ENCODE assay signal across 8 mouse cellular contexts in the genomic region with DNA sequence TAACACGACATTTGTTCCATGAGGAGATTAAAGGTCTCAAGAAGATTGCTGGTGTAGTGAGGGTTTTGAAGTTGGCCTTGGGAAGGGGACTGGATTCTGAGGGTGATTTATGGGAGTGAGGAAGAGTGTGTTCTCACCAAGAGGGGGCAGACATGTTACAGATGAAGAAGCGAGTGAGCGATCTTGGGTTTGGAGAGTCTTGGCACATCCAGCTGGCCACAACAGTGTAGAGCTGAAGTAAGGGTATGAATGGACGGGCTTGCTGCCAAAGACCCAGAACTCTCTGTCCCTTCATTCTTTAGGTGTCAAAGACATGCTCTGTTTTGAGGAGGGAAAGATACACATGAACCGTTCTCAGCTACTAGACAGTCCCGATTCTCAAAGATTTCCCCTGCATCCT. TPM values are rescaled to one million over a fixed set of nuclear protein-coding genes. Genes with fewer than 3 reads are reported as not detected.
DNase-seq lines count a peak whose midpoint lies in the region; ATAC-seq and TF ChIP-seq lines count a peak whose summit lies in the region.

No protein-coding gene starts in this region.

- intact Hi-C loops in left cerebral cortex, postnatal 10 days (cut with DNase I): loop anchor here (5.0 kb wide), 2 partner anchors 86 to 101 kb away; partner anchors contain the start of gene F3

- H3K9me3 ChIP-seq in embryonic facial prominence, embryonic 14.5 days (ENCODE audit: control insufficient read depth, low read length): 0 out of 2 replicates have a peak, but pooled peaks cover 2% of the 10 kb centered on the region
- H3K9me3 ChIP-seq in embryonic facial prominence, embryonic 10.5 days: no peaks in the 10 kb centered on the region
- H3K9me3 ChIP-seq in forebrain, postnatal 0 days (ENCODE audit: low read length): no peaks in the 10 kb centered on the region
- H3K9me3 ChIP-seq in neural tube, embryonic 15.5 days (replicated peaks): no peaks in the 10 kb centered on the region

- H3K27me3 ChIP-seq in embryonic facial prominence, embryonic 14.5 days (replicated peaks; ENCODE audit: control insufficient read depth, insufficient read depth, low read length): no peaks in the 10 kb centered on the region
- no peaks in the 10 kb centered on the region for H3K27me3 ChIP-seq in embryonic facial prominence, embryonic 10.5 days (replicated peaks; ENCODE audit: low read depth, poor library complexity, severe bottlenecking)
- no peaks in the 10 kb centered on the region for H3K27me3 ChIP-seq in forebrain, postnatal 0 days (ENCODE audit: insufficient read depth, low read length)
- no peaks in the 10 kb centered on the region for H3K27me3 ChIP-seq in neural tube, embryonic 15.5 days (replicated peaks)

- H3K4me2 ChIP-seq in embryonic facial prominence, embryonic 14.5 days (ENCODE audit: low read depth, low read length): no peak overlapping the region
- H3K4me2 ChIP-seq in forebrain, postnatal 0 days (ENCODE audit: low read depth): no peak overlapping the region
- no peak overlapping the region for H3K4me2 ChIP-seq in neural tube, embryonic 15.5 days

- ATAC-seq in embryonic facial prominence, embryonic 14.5 days (ENCODE audit: low read depth): peak; percentile 41; the same call in 1 of the 2 replicates
- peak; percentile 89 for ATAC-seq in forebrain, postnatal 0 days
- no peak for ATAC-seq in neural tube, embryonic 15.5 days (ENCODE audit: low FRiP score)

- peak; percentile 70 for DNase-seq in embryonic facial prominence, embryonic 14.5 days (ENCODE audit: low spot score)
- no peak for DNase-seq in embryonic facial prominence, embryonic 10.5 days (ENCODE audit: low spot score)
- peak; percentile 21 for DNase-seq in ES-CJ7 (ENCODE audit: low read depth, low spot score)
- peak; percentile 64 for DNase-seq in forebrain, postnatal 0 days
- DNase-seq in heart, postnatal 4 days: peak; percentile 74
- peak; percentile 78 to 82 for DNase-seq in left cerebral cortex, postnatal 10 days (ENCODE audit: extremely low spot score in 1 of 2, low spot score in 2 of 2)
- DNase-seq in right cerebral cortex, postnatal 36 days (ENCODE audit: low spot score in 2 of 2): peak; percentile 64 to 70

- H3K4me1 ChIP-seq in embryonic facial prominence, embryonic 14.5 days (ENCODE audit: control insufficient read depth, insufficient read depth, low read length): 0 out of 2 replicates have a peak, but pooled peaks cover 8% of the 10 kb centered on the region
- H3K4me1 ChIP-seq in embryonic facial prominence, embryonic 10.5 days: peaks cover 18% of the 10 kb centered on the region
- H3K4me1 ChIP-seq in forebrain, postnatal 0 days (ENCODE audit: insufficient read depth): no peaks in the 10 kb centered on the region
- no peaks in the 10 kb centered on the region for H3K4me1 ChIP-seq in neural tube, embryonic 15.5 days

- no peak overlapping the region for H3K4me3 ChIP-seq in embryonic facial prominence, embryonic 14.5 days (ENCODE audit: low read depth, low read length)
- H3K4me3 ChIP-seq in embryonic facial prominence, embryonic 10.5 days: no peak overlapping the region
- no peak overlapping the region for H3K4me3 ChIP-seq in forebrain, postnatal 0 days (ENCODE audit: low read depth, low read length)
- no peak overlapping the region for H3K4me3 ChIP-seq in neural tube, embryonic 15.5 days (replicated peaks)

- peak; percentile 58 for TF ChIP-seq CTCF in forebrain, postnatal 0 days (IDR thresholded peaks at IDR 0.05; ENCODE audit: low read depth)

- no peak overlapping the region for H3K27ac ChIP-seq in embryonic facial prominence, embryonic 14.5 days (replicated peaks; ENCODE audit: low read depth, low read length)
- no peak overlapping the region for H3K27ac ChIP-seq in embryonic facial prominence, embryonic 10.5 days (replicated peaks)
- no peak overlapping the region for H3K27ac ChIP-seq in forebrain, postnatal 0 days (ENCODE audit: low read depth, low read length)
- no peak overlapping the region for H3K27ac ChIP-seq in neural tube, embryonic 15.5 days (replicated peaks)

- H3K9ac ChIP-seq in embryonic facial prominence, embryonic 14.5 days (ENCODE audit: low read depth, low read length): no peak overlapping the region
- H3K9ac ChIP-seq in forebrain, postnatal 0 days: no peak overlapping the region
- H3K9ac ChIP-seq in neural tube, embryonic 15.5 days (replicated peaks): no peak overlapping the region

- H3K36me3 ChIP-seq in embryonic facial prominence, embryonic 14.5 days (ENCODE audit: control insufficient read depth, insufficient read depth, low read length): no peaks in the 10 kb centered on the region
- no peaks in the 10 kb centered on the region for H3K36me3 ChIP-seq in embryonic facial prominence, embryonic 10.5 days (replicated peaks)
- no peaks in the 10 kb centered on the region for H3K36me3 ChIP-seq in forebrain, postnatal 0 days (ENCODE audit: insufficient read depth)
- no peaks in the 10 kb centered on the region for H3K36me3 ChIP-seq in neural tube, embryonic 15.5 days

- WGBS in embryonic facial prominence, embryonic 14.5 days: 66% methylated on average over 6 of the region's 6 CpGs
- WGBS in embryonic facial prominence, embryonic 10.5 days: 87% methylated on average over 6 of the region's 6 CpGs
- WGBS in forebrain, postnatal 0 days: 44% methylated on average over 6 of the region's 6 CpGs
- WGBS in neural tube, embryonic 15.5 days: 81% methylated on average over 6 of the region's 6 CpGs

RNA-seq across cellular contexts. Expression of gene 4930432M17Rik, which starts 34.2 kb away (rescaled TPM):
- polyA plus RNA-seq in embryonic facial prominence, embryonic 14.5 days (2014; fragmentation: Nextera tagmentation; extraction: Ambion mirVana): not detected in 2 replicates
- not detected in 2 replicates for polyA plus RNA-seq in embryonic facial prominence, embryonic 10.5 days (2016; fragmentation: Nextera tagmentation; extraction: Ambion mirVana)
- not detected in 2 replicates for total RNA-seq in forebrain, postnatal 0 days (2014; rRNA removed)
- polyA plus RNA-seq in forebrain, postnatal 0 days (2015; fragmentation: Nextera tagmentation; extraction: Ambion mirVana): not detected in 2 replicates
- total RNA-seq in heart, postnatal 4 days (2021): not detected
- total RNA-seq in left cerebral cortex, postnatal 10 days (2021): not detected
- polyA plus RNA-seq in neural tube, embryonic 15.5 days (2015; fragmentation: Nextera tagmentation; extraction: Ambion mirVana): not detected in 2 replicates
